Comparison of ENCODE assay signal across 12 mouse cellular contexts in the genomic region with DNA sequence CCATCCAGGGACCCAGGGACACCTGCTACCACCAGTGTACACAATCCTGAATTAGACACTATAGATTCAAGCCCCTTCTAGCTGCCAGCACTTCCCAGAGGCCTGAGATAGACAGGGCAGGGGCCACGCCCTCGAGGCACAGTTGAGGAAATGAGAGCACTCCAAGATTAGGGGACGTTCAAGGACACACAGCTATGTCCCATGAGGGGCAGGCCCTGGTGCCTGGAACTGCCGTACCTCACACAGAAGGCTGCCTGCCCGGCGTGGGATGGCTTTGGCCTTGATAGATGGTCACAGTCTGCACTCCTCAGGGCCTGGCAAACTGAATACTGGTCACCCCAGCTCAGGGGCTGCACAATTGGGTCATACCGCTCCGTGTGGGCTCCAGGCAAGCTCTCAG. TPM values are rescaled to one million over a fixed set of nuclear protein-coding genes. Genes with fewer than 3 reads are reported as not detected.
DNase-seq lines count a peak whose midpoint lies in the region; ATAC-seq and TF ChIP-seq lines count a peak whose summit lies in the region.
"Had no signal": no experiment of that assay in that cellular context is flagged by ENCODE, and none has a peak within 500 bp of the region (broad histone marks: within the 10 kb centered on the region; RNA-seq: fewer than 3 reads in every experiment).

No protein-coding gene starts in this region.

- WGBS in midbrain, embryonic 13.5 days = 79% methylated on average over 8 of the region's 8 CpGs
- WGBS in midbrain, embryonic 16.5 days = 77% methylated on average over 8 of the region's 8 CpGs
- WGBS in stomach, postnatal 0 days = 64% methylated on average over 8 of the region's 8 CpGs

- no peak for ATAC-seq in midbrain, embryonic 13.5 days
- ATAC-seq in midbrain, embryonic 16.5 days = no peak; the same call in 1 of the 2 replicates
- 0 out of 2 replicates have a peak, but pooled peaks have one; percentile 28 for ATAC-seq in stomach, postnatal 0 days (ENCODE audit: low FRiP score, low TSS enrichment)

- H3K4me1 ChIP-seq in midbrain, embryonic 13.5 days (replicated peaks) = peaks cover 40% of the 10 kb centered on the region
- peaks cover 11% of the 10 kb centered on the region for H3K4me1 ChIP-seq in midbrain, embryonic 16.5 days (ENCODE audit: control insufficient read depth, insufficient read depth, low read length)
- H3K4me1 ChIP-seq in stomach, postnatal 0 days (replicated peaks; ENCODE audit: control insufficient read depth, insufficient read depth) = no peaks in the 10 kb centered on the region

- no peak overlapping the region for H3K4me3 ChIP-seq in midbrain, embryonic 13.5 days (replicated peaks)
- no peak overlapping the region for H3K4me3 ChIP-seq in midbrain, embryonic 16.5 days (ENCODE audit: low read depth, low read length)
- no peak overlapping the region for H3K4me3 ChIP-seq in stomach, postnatal 0 days (ENCODE audit: low read depth, low read length)
- H3K4me3 ChIP-seq: left cerebral cortex, adult 2 months had no signal

- H3K9me3 ChIP-seq in midbrain, embryonic 13.5 days = no peaks in the 10 kb centered on the region
- no peaks in the 10 kb centered on the region for H3K9me3 ChIP-seq in midbrain, embryonic 16.5 days (replicated peaks; ENCODE audit: control insufficient read depth, low read length, poor library complexity, severe bottlenecking)
- H3K9me3 ChIP-seq in stomach, postnatal 0 days (ENCODE audit: control insufficient read depth, low read length) = no peaks in the 10 kb centered on the region

- H3K36me3 ChIP-seq in midbrain, embryonic 13.5 days = no peaks in the 10 kb centered on the region
- H3K36me3 ChIP-seq in midbrain, embryonic 16.5 days (ENCODE audit: control insufficient read depth, insufficient read depth, low read length) = no peaks in the 10 kb centered on the region
- H3K36me3 ChIP-seq in stomach, postnatal 0 days (ENCODE audit: control insufficient read depth, insufficient read depth, low read length) = no peaks in the 10 kb centered on the region

- TF ChIP-seq CTCF in stomach, postnatal 0 days (IDR thresholded peaks at IDR 0.05; ENCODE audit: low read depth) = no peak

- no peaks in the 10 kb centered on the region for H3K27me3 ChIP-seq in midbrain, embryonic 13.5 days
- H3K27me3 ChIP-seq in midbrain, embryonic 16.5 days (ENCODE audit: control insufficient read depth, insufficient read depth, low read depth, low read length) = no peaks in the 10 kb centered on the region
- no peaks in the 10 kb centered on the region for H3K27me3 ChIP-seq in stomach, postnatal 0 days (ENCODE audit: control insufficient read depth, insufficient read depth, low read length)

- intact Hi-C loops in heart, postnatal 10 days (cut with DNase I) = no loop called here

- peak; percentile 22 for DNase-seq in embryo, embryonic 10 days (ENCODE audit: low spot score)
- no peak for DNase-seq in embryo, embryonic 9.5 days (ENCODE audit: extremely low spot score)
- DNase-seq in heart, postnatal 10 days = peak; percentile 17 to 30
- DNase-seq in stomach, postnatal 0 days (ENCODE audit: low spot score) = no peak
- DNase-seq in thymus, postnatal 36 days = no peak
- no peak for DNase-seq in thymus, postnatal 14 days
- DNase-seq: kidney, adult 2 months had no signal

- no peak for TF ChIP-seq EP300 in stomach, postnatal 0 days (optimal IDR thresholded peaks at IDR 0.05)

- no peak overlapping the region for H3K4me2 ChIP-seq in midbrain, embryonic 13.5 days (replicated peaks)
- H3K4me2 ChIP-seq in midbrain, embryonic 16.5 days (ENCODE audit: low read length) = no peak overlapping the region
- no peak overlapping the region for H3K4me2 ChIP-seq in stomach, postnatal 0 days (replicated peaks; ENCODE audit: low read depth)

- 0 out of 2 replicates have a peak overlapping the region, but pooled peaks have one; percentile 1 for H3K9ac ChIP-seq in midbrain, embryonic 13.5 days (replicated peaks)
- H3K9ac ChIP-seq in midbrain, embryonic 16.5 days (ENCODE audit: low read depth, low read length) = no peak overlapping the region
- H3K9ac ChIP-seq in stomach, postnatal 0 days (ENCODE audit: low read length) = no peak overlapping the region

- H3K27ac ChIP-seq in midbrain, embryonic 13.5 days = no peak overlapping the region
- no peak overlapping the region for H3K27ac ChIP-seq in midbrain, embryonic 16.5 days (ENCODE audit: low read length)
- no peak overlapping the region for H3K27ac ChIP-seq in stomach, postnatal 0 days (replicated peaks)
- H3K27ac ChIP-seq: left cerebral cortex, adult 2 months had no signal

RNA-seq across cellular contexts. Expression of a gene that starts 19.7 kb away (rescaled TPM):
- polyA plus RNA-seq in midbrain, embryonic 13.5 days (2015; fragmentation: Nextera tagmentation; extraction: Ambion mirVana) = 41.9 and 43.9 TPM in 2 replicates
- polyA plus RNA-seq in midbrain, embryonic 16.5 days (2015; fragmentation: Nextera tagmentation; extraction: Ambion mirVana) = 39.9 and 47.5 TPM in 2 replicates
- 10 to 100 TPM in 1 of 2 experiments, 1 to 10 TPM in 1; 9.5 to 10.4 TPM for total RNA-seq in heart, postnatal 10 days (2021)
- polyA plus RNA-seq in stomach, postnatal 0 days (2015; fragmentation: Nextera tagmentation; extraction: Ambion mirVana) = 4.4 and 4.8 TPM in 2 replicates

RNA-seq across cellular contexts. Expression of a gene that starts 56.9 kb away (rescaled TPM):
- polyA plus RNA-seq in midbrain, embryonic 13.5 days (2015; fragmentation: Nextera tagmentation; extraction: Ambion mirVana) = not detected in 2 replicates
- not detected in 2 replicates for polyA plus RNA-seq in midbrain, embryonic 16.5 days (2015; fragmentation: Nextera tagmentation; extraction: Ambion mirVana)
- total RNA-seq in heart, postnatal 10 days (2021) = not detected
- not detected in 2 replicates for polyA plus RNA-seq in stomach, postnatal 0 days (2015; fragmentation: Nextera tagmentation; extraction: Ambion mirVana)
- total RNA-seq: gastrocnemius, adult 8-10 months; left cerebral cortex, adult 2 months; neutrophil, adult 5-6 weeks had no signal
- polyA plus RNA-seq: kidney, adult 2 months had no signal

Comparison
In these comparisons a context has a peak if more than half of its experiments do, and no peak if none do; other contexts are left out.
1. DNase-seq: peak in embryo, embryonic 10 days (single experiment) and heart, postnatal 10 days (2 of 2); none in embryo, embryonic 9.5 days (single experiment), stomach, postnatal 0 days (single experiment), thymus, postnatal 36 days (0 of 2) and thymus, postnatal 14 days (single experiment).